Mouse (Mus musculus) ES-E14 (cell line): ENCODE results near the gene Stk25. TPM values are rescaled to one million over a fixed set of nuclear protein-coding genes. Genes with fewer than 3 reads are reported as not detected.

Experiments
- DNase-seq: peaks from one replicate; pipeline ENCODE4 v3.0.0-alpha.2; 2013; ENCODE audit warnings: low read depth, low spot score
- H3K27ac ChIP-seq: 2 replicates; pipeline ENCODE4 v1.5.1; 2012; ENCODE audit warnings: low read depth, mild to moderate bottlenecking, low read length, moderate library complexity, mixed read lengths; ENCODE audit not compliant: poor library complexity, insufficient read depth, severe bottlenecking
- H3K36me3 ChIP-seq: 2 replicates; pipeline ENCODE4 v1.6.1; 2012; ENCODE audit warnings: mild to moderate bottlenecking, low read length, moderate library complexity, mixed read lengths; ENCODE audit not compliant: control insufficient read depth, poor library complexity, insufficient read depth, severe bottlenecking
- H3K4me1 ChIP-seq, 2 experiments: fragments of 150-350 bp in 1 of 2; sonication (generic) in 1 of 2; 2 replicates each; pipeline ENCODE4 v1.6.1; 2012; ENCODE audit warnings: low read length in 2 of 2, mild to moderate bottlenecking in 1 of 2, mixed read lengths in 1 of 2; ENCODE audit not compliant: control insufficient read depth in 2 of 2, insufficient read depth in 2 of 2, poor library complexity in 1 of 2
- H3K4me3 ChIP-seq, 2 experiments: fragments of 150-350 bp in 1 of 2; sonication (generic) in 1 of 2; 2 replicates each; pipeline ENCODE4 v1.5.1; 2012; ENCODE audit warnings: low read length in 2 of 2, low read depth in 1 of 2, mild to moderate bottlenecking in 1 of 2, mixed read lengths in 1 of 2; ENCODE audit not compliant: insufficient read depth in 1 of 2, poor library complexity in 1 of 2, severe bottlenecking in 1 of 2
- H3K9ac ChIP-seq: 2 replicates; pipeline ENCODE4 v1.6.1; 2012; ENCODE audit warnings: low read depth, mild to moderate bottlenecking, low read length, mixed read lengths; ENCODE audit not compliant: poor library complexity, insufficient read depth, severe bottlenecking
- H3K9me3 ChIP-seq: fragments of 150-350 bp; sonication (generic); 2 replicates; pipeline ENCODE4 v1.6.1; 2012; ENCODE audit warnings: low read depth, mild to moderate bottlenecking, low read length; ENCODE audit not compliant: control insufficient read depth, insufficient read depth
- CHD2 ChIP-seq: IDR thresholded peaks from 2 replicates; pipeline ENCODE4 v1.6.1; 2014; ENCODE audit warnings: mild to moderate bottlenecking, low read depth, low read length, inconsistent platforms
- HCFC1 ChIP-seq: IDR thresholded peaks from 2 replicates; pipeline ENCODE4 v1.6.1; 2012; ENCODE audit warnings: low read length, inconsistent platforms, borderline replicate concordance; ENCODE audit not compliant: insufficient read depth
- MAFK ChIP-seq: IDR thresholded peaks from 2 replicates; pipeline ENCODE4 v1.6.1; 2014; ENCODE audit warnings: mild to moderate bottlenecking, low read depth, low read length, inconsistent platforms; ENCODE audit not compliant: insufficient read depth
- ZC3H11A ChIP-seq: IDR thresholded peaks from 2 replicates; pipeline ENCODE4 v1.6.1; 2012; ENCODE audit warnings: low read depth, mild to moderate bottlenecking, inconsistent platforms, low read length, borderline replicate concordance
- ZNF384 ChIP-seq: IDR thresholded peaks from 2 replicates; pipeline ENCODE4 v1.6.1; 2012; ENCODE audit warnings: low read depth, low read length, inconsistent platforms
- in situ Hi-C, 2 experiments: fragments of 600-800 bp; cut with MboI; formaldehyde crosslinking; loops; one replicate each; pipeline ENCODE4 v1.15.1; 2025; ENCODE audit warnings: low sequenced_read_pairs in 2 of 2, inconsistent platforms in 1 of 2; ENCODE audit not compliant: unreplicated experiment in 2 of 2
- total RNA-seq: library from RNA; depleted of rRNA; stranded (reverse); fragments of 300-350 nt; gene quantifications from 2 replicates; pipeline ENCODE4 v1.2.3, GENCODE M21; 2012

Stk25 gene
- total RNA-seq, 1 experiment, result 62.0 TPM

- no peaks in the 10 kb centered on the region for H3K9me3 ChIP-seq
- peaks cover 5% of the 10 kb centered on the region for H3K36me3 ChIP-seq
- TF ChIP-seq HCFC1 (no peak), MAFK (no peak), ZC3H11A (no peak), ZNF384 (no peak), CHD2 (no peak)
- H3K9ac ChIP-seq, result no peak overlapping the region
- no peak overlapping the region for H3K27ac ChIP-seq
- DNase-seq, result no peak
- H3K4me1 ChIP-seq, result peaks cover 3 to 5% of the 10 kb centered on the region in 2 experiments; a peak in 2 of 4 replicates
- in situ Hi-C loops, result no loop called here
- H3K4me3 ChIP-seq, result no peak overlapping the region
These were observed 25.7 kb downstream of the Stk25 start for GRCm38 (mm10) chr1:93632723-93633122.

- H3K27ac ChIP-seq, result no peak overlapping the region
- DNase-seq, result no peak
- H3K4me3 ChIP-seq, result no peak overlapping the region
- peaks cover 3% of the 10 kb centered on the region in 2 experiments; a peak in 1 of 4 replicates for H3K4me1 ChIP-seq
- H3K9me3 ChIP-seq, result no peaks in the 10 kb centered on the region
- in situ Hi-C loops, result no loop called here
- TF ChIP-seq MAFK, result no peak
- no peak overlapping the region for H3K9ac ChIP-seq
- peaks cover 19% of the 10 kb centered on the region for H3K36me3 ChIP-seq
These were observed 27.7 kb downstream of the Stk25 start for GRCm38 (mm10) chr1:93630796-93631195.

- in situ Hi-C loops, result no loop called here
- H3K36me3 ChIP-seq, result peaks cover 52% of the 10 kb centered on the region
- H3K9ac ChIP-seq, result no peak overlapping the region
These were observed 34.0 kb downstream of the Stk25 start for GRCm38 (mm10) chr1:93624502-93624901.

GRCm38 (mm10) chr1:93618948-93619347 lies 39.5 kb downstream of the Stk25 start:
- Histone ChIP-seq H3K9ac (no peak overlapping the region), H3K4me3 (no peak overlapping the region), H3K9me3 (no peaks in the 10 kb centered on the region), H3K36me3 (peaks cover 20% of the 10 kb centered on the region; the same call in 1 of the 2 replicates), H3K27ac (no peak overlapping the region), H3K4me1 (no peaks in the 10 kb centered on the region)
- in situ Hi-C loops, result no loop called here
- no peak for DNase-seq
- TF ChIP-seq ZNF384, result no peak
- no peak for TF ChIP-seq HCFC1
- TF ChIP-seq ZC3H11A, result no peak

More at GRCm38 (mm10) chr1:93624502-93624901, 34.0 kb downstream of the Stk25 start:
- no peaks in the 10 kb centered on the region for H3K4me1 ChIP-seq
- H3K9me3 ChIP-seq, result no peaks in the 10 kb centered on the region
- H3K4me3 ChIP-seq, result no peak overlapping the region
- no peak for TF ChIP-seq ZC3H11A
- no peak for TF ChIP-seq HCFC1
- no peak for TF ChIP-seq MAFK
- TF ChIP-seq CHD2, result no peak
- no peak for TF ChIP-seq ZNF384
- DNase-seq, result no peak
- H3K27ac ChIP-seq, result no peak overlapping the region

GRCm38 (mm10) chr1:93618059-93618748 lies 40.3 kb downstream of the Stk25 start:
- Histone ChIP-seq H3K36me3 (peaks cover 17% of the 10 kb centered on the region; the same call in 1 of the 2 replicates), H3K4me1 (no peaks in the 10 kb centered on the region), H3K9ac (no peak overlapping the region), H3K27ac (no peak overlapping the region), H3K4me3 (no peak overlapping the region), H3K9me3 (no peaks in the 10 kb centered on the region)
- no peak for TF ChIP-seq MAFK
- no peak for TF ChIP-seq ZC3H11A
- no peak for TF ChIP-seq ZNF384
- TF ChIP-seq CHD2, result no peak
- no peak for TF ChIP-seq HCFC1
- in situ Hi-C loops, result no loop called here
- DNase-seq, result no peak
